Mouse (Mus musculus): Measurements from ENCODE around the gene Impg1. TPM values are rescaled to one million over a fixed set of nuclear protein-coding genes. Genes with fewer than 3 reads are reported as not detected.
A peak's percentile ranks its signal among the peaks of the same experiment; 100 is the strongest.

Gene Impg1
- not detected for total RNA-seq (2021)
- long read RNA-seq, experiment 1, result 0 reads
- long read RNA-seq, experiment 2, result 0 reads

- intact Hi-C loops (cut with DNase I), result no loop called here
- no peak for DNase-seq (ENCODE audit: low spot score in 2 of 2)
These were observed at the start of gene Impg1 for GRCm38 (mm10) chr9:80465381-80465780. Impg1 (minus strand) TSS chr9:80465481.

GRCm38 (mm10) chr9:80509464-80510153, 44.3 kb upstream of the Impg1 start:
- intact Hi-C loops (cut with DNase I), result no loop called here
- no peak for DNase-seq (ENCODE audit: low spot score in 2 of 2)

- DNase-seq (ENCODE audit: low spot score in 2 of 2), result no peak
- intact Hi-C loops (cut with DNase I), result no loop called here
These were observed 39.3 kb upstream of the Impg1 start for GRCm38 (mm10) chr9:80504496-80505012.

GRCm38 (mm10) chr9:80491591-80491990, 26.3 kb upstream of the Impg1 start:
- intact Hi-C loops (cut with DNase I), result no loop called here
- no peak for DNase-seq (ENCODE audit: low spot score in 2 of 2)

GRCm38 (mm10) chr9:80460420-80460819, 4.9 kb downstream of the Impg1 start:
- intact Hi-C loops (cut with DNase I), result no loop called here
- no peak for DNase-seq (ENCODE audit: low spot score in 2 of 2)

- intact Hi-C loops (cut with DNase I), result no loop called here
- no peak for DNase-seq (ENCODE audit: low spot score in 2 of 2)
These were observed 14.6 kb downstream of the Impg1 start for GRCm38 (mm10) chr9:80450467-80451261.

- peak in 1 of 2 experiments; percentile 11 for DNase-seq (ENCODE audit: low spot score in 2 of 2)
- intact Hi-C loops (cut with DNase I), result no loop called here
These were observed 24.1 kb downstream of the Impg1 start for GRCm38 (mm10) chr9:80441096-80441710.

- intact Hi-C loops (cut with DNase I), result no loop called here
- no peak for DNase-seq (ENCODE audit: low spot score in 2 of 2)
These were observed 73.9 kb downstream of the Impg1 start for GRCm38 (mm10) chr9:80391404-80391803.

- DNase-seq (ENCODE audit: low spot score in 2 of 2), result no peak
- intact Hi-C loops (cut with DNase I), result no loop called here
These were observed 74.3 kb downstream of the Impg1 start for GRCm38 (mm10) chr9:80391002-80391401.

GRCm38 (mm10) chr9:80387890-80388289, 77.4 kb downstream of the Impg1 start:
- DNase-seq (ENCODE audit: low spot score in 2 of 2), result no peak
- intact Hi-C loops (cut with DNase I), result no loop called here

- DNase-seq (ENCODE audit: low spot score in 2 of 2), result peak; percentile 14 to 32
- intact Hi-C loops (cut with DNase I), result no loop called here
These were observed 78.8 kb downstream of the Impg1 start for GRCm38 (mm10) chr9:80386492-80386891.

- intact Hi-C loops (cut with DNase I), result no loop called here
- DNase-seq (ENCODE audit: low spot score in 2 of 2), result peak; percentile 15
These were observed 79.3 kb downstream of the Impg1 start for GRCm38 (mm10) chr9:80386000-80386399.

- intact Hi-C loops (cut with DNase I), result no loop called here
- DNase-seq (ENCODE audit: low spot score in 2 of 2), result no peak
These were observed 82.6 kb downstream of the Impg1 start for GRCm38 (mm10) chr9:80382711-80383110.

GRCm38 (mm10) chr9:80380078-80380645, 85.1 kb downstream of the Impg1 start:
- no peak for DNase-seq (ENCODE audit: low spot score in 2 of 2)
- intact Hi-C loops (cut with DNase I), result no loop called here

GRCm38 (mm10) chr9:80374100-80374499, 91.2 kb downstream of the Impg1 start:
- intact Hi-C loops (cut with DNase I), result no loop called here
- DNase-seq (ENCODE audit: low spot score in 2 of 2), result no peak

- peak in 1 of 2 experiments; percentile 42 for DNase-seq (ENCODE audit: low spot score in 2 of 2)
- intact Hi-C loops (cut with DNase I), result no loop called here
These were observed 92.0 kb downstream of the Impg1 start for GRCm38 (mm10) chr9:80373304-80373739.

GRCm38 (mm10) chr9:80368636-80369035, 96.6 kb downstream of the Impg1 start:
- DNase-seq (ENCODE audit: low spot score in 2 of 2), result no peak
- intact Hi-C loops (cut with DNase I), result no loop called here

GRCm38 (mm10) chr9:80367520-80368204, 97.6 kb downstream of the Impg1 start:
- no peak for DNase-seq (ENCODE audit: low spot score in 2 of 2)
- intact Hi-C loops (cut with DNase I), result no loop called here

- intact Hi-C loops (cut with DNase I), result no loop called here
- no peak for DNase-seq (ENCODE audit: low spot score in 2 of 2)
These were observed 105.2 kb downstream of the Impg1 start for GRCm38 (mm10) chr9:80360063-80360462.

Measured in left cerebral cortex, postnatal 14 days (tissue).